Mouse (Mus musculus): ENCODE data around the gene Ttc23.

DNA sequence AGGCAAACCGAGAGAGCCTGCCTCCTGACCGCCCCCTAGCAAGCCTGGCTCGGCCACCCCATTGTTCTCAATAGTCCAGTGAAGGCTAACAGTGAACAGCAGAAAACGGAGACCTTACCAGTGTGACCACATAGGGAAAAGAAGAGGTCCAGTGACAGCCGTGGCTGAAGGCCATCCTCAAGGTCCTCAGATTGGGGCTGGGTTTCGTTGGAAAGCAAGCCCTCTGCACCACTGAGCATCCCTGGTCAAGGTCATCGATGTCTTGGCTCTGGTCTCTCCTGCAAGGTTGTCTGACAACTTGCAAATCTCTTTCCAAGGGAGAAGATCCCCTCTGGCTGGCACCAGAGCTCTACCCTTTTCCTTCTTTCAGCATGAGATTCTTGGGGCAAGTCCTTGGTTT is 42.6 kb downstream of the Ttc23 start:
- TF ChIP-seq SMC3 (IDR thresholded peaks at IDR 0.05; ENCODE audit: low read depth, low read length) (no peak), POLR2A (IDR thresholded peaks at IDR 0.05; ENCODE audit: control insufficient read depth in 1 of 2, insufficient read depth in 1 of 2, low read depth in 1 of 2, low read length in 2 of 2, poor library complexity in 1 of 2) (no peak), HCFC1 (IDR thresholded peaks at IDR 0.05; ENCODE audit: low read depth, low read length) (no peak), MYC (IDR thresholded peaks at IDR 0.05; ENCODE audit: low read depth, low read length) (no peak), TAL1 (IDR thresholded peaks at IDR 0.05; ENCODE audit: low read length) (no peak), USF1 (IDR thresholded peaks at IDR 0.05; ENCODE audit: low read depth, low read length) (no peak), TBP (IDR thresholded peaks at IDR 0.05; ENCODE audit: low read depth, low read length) (no peak), RAD21 (IDR thresholded peaks at IDR 0.05; ENCODE audit: low read depth, low read length) (no peak)
